Mouse (Mus musculus): ENCODE data around the gene Nenf.

Gene Nenf

DNA sequence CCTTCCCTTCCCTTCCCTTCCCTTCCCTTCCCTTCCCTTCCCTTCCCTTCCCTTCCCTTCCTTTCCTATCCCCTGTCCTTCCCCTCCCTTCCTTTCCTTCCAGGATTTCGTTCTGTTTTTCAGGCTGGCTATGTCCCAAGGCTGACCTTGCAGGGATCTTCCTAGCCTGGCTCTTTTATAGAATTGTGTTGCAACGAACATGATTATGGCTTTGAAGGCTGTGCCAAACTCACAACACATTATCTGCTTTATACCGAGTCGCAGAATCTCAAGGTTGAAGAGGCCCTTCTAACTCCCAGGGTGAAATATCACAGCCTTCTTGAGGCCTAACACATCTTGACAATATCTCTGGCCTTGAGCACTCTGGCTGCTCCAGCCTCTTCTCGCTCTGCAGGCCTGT, 692 bp upstream of the Nenf start:
- DNase-seq (ENCODE audit: low spot score), result no peak

DNA sequence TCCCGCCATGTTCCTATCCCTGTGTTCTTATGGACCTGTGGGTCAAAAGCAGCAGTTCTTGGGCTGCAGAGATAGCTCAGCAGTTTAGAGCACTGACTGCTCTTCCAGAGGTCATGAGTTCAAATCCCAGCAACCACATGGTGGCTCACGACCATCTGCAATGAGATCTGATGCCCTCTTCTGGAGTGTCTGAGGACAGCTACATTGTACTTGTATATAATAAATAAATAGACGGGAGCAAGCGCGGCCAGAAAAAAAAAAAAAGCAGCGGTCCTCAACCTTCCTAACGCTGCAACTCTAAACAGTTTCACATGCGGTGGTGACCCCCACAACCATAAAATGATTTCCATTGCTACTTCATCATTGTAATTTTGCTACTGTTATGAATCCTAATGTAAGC, 1.2 kb downstream of the Nenf start:
- DNase-seq (ENCODE audit: low spot score), result no peak

DNA sequence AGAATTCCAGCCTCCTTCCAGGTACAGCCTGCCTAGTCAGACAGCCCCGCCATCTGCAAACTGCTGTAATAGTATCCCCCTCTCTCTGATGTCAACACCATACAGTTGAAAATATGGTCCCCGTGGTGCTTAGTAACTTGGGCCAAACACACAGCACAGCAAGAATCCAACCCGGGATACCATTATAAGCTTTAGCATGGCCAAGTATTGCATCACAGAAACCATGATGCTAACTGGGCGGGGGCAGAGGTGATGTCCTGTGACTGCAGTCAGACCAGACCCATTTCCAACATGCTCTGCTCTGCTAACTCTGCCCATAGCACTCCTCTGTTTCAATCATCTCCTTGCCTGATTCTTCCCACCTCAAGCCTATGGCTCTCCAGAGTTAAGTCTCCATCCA, 4.1 kb downstream of the Nenf start:
- DNase-seq (ENCODE audit: low spot score), result no peak

DNA sequence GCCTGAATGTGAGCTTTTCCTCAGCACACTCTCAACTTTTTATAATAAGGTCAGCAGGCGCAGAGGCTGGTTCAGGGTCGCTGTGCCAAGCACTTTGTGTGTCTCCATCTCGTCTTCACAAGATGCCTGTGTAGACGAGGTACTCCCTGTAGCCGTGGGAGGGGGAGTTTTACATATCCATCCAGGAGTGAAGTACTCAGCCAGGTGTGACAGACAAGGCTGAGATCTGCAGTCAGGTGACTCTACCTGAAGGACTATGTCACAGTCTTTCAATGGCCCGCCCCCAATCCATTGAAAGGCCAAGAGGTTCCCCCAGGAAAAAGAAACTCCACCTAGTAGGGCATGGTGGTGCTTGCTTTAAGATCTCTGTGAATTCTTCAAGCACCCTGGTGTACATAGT, 4.8 kb downstream of the Nenf start:
- DNase-seq (ENCODE audit: low spot score), result no peak

DNA sequence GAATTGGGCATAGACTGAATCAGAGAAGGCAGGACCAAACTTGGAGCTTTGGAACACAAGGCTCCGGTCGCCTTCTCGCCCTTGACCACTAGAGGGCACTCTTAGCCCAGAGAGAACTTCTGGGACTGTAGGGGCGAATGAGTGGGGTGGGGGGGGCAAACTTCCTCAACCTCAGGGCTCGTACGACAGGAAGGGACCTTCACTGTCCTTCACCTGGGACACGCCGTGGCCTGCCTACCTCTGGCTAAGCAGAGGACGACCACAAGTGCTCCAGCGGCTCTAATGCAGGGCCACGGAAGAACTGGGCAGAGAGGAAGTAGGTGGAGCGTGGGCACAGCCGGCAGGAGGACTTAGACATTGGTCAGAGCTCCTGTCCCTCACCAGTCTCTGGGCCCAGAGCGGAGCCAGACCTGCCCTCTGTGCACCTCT, 5.5 kb downstream of the Nenf start:
- peak; percentile 79 for DNase-seq (ENCODE audit: low spot score)

DNA sequence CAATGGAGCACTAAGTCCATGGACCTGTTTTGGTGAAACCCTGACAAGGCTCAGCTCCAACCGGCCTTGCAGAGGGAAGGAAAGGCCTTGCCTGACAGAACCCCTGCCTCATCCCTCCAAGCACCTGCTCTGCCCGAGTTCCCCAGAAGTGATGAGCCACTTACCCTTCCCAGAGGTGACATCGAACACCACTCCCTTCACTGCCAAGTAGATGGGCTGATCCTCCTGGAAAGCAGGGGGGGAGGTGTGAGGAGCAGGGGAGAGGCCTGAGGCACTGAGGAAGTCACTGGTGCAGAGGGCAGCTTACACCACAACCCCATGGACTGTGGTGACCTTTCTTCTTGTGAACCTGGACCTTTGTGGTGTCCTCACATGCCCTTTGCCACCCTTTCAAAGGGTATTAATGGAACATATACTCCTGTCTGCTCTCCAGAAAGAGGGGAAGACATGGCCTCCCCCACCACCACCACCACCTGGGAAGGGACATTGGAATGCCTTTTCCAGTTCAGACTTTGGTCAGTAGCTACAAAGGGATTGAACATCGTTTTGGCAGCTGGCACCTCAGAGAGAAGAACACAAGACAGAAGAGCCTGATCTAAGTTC, 6.6 kb downstream of the Nenf start:
- DNase-seq (ENCODE audit: low spot score), result no peak

DNA sequence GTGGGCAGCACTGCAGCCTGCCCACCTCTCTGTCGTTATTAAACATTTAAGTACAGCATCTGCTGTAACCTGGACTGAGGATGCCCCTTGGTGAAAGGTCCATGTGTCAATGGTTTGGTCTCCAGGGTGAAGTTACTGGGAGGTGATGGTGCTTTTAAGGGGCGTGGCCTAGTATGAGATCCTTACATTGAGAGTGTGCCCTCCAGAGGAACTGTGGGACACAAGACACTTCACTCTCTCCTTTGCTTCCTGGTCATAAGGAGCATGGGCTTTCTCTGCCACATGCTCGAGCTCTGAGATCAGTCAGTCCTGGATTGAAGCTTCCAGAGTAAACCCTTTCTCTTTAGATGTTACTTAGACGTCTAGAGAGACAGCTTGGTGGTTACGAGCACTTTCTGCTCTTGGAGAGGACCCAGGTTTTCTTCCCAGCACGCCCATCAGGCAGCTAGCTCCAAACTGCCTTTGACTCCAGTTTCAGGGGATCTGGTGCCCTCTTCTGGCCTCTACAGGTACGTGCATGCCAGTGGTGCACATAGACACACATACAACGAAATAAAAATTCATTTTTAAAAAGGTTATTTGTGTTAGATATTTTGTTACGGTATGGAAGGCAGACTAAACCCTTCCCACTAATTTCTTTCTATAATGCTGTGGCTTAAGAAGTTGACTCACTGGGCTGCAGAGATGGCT, 10.1 kb downstream of the Nenf start:
- no peak for DNase-seq (ENCODE audit: low spot score)

DNA sequence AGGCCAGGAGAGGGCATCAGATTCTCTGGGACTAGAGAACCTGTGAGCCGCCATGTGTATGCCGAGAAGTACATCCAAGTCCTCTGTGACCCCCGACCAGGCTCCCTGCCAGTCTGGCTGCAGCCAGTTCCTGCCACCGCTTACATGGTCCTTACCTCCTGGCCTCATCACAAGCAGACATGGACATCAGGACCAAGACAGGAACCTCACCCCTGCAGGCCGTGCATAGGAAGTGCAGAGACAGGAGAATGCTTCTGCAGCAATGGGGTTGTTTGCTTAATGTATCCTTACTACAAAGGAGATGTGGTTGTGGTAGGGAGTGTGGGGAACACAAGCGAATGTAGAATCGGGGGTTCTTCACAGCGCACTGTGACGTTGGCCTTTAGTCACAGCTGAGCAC, 11.7 kb downstream of the Nenf start:
- DNase-seq (ENCODE audit: low spot score), result no peak

DNA sequence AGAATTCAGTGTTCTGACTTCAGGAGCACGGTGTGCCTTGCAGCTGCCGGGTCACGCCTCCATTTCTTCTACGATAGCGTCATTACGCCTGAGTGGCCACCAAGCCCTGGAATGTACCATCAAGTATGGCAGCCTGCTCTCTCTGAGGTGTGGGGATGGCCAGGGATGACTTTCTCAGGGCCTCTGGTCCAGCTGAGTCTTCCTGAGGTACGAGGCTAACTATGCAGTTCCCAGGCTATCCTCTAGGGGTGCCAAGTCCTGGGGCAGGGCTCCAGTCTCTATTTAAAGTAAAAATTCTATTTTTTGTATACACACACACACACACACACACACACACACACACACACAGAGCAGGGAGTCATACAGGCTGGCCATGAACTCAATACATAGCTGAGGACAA, 12.4 kb downstream of the Nenf start:
- DNase-seq (ENCODE audit: low spot score), result no peak

DNA sequence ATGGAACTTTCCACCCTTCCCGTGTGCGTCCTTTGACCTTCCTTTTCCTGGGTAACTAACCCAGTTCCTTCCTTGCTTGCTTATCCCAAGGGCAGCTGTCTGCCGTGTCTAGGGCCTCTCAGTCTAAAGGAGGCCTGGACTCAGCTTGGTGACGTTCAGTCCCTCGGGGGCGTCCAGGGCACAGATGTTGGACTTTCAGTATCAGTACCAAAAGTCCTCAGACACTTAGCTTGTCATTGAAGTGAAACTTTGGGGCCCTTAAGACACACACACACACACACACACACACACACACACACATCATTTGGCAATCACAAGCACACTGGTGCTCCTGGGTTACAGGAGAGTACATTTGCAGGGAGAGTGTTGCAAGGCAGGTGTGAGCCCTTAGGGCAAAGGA, 13.8 kb downstream of the Nenf start:
- no peak for DNase-seq (ENCODE audit: low spot score)

DNA sequence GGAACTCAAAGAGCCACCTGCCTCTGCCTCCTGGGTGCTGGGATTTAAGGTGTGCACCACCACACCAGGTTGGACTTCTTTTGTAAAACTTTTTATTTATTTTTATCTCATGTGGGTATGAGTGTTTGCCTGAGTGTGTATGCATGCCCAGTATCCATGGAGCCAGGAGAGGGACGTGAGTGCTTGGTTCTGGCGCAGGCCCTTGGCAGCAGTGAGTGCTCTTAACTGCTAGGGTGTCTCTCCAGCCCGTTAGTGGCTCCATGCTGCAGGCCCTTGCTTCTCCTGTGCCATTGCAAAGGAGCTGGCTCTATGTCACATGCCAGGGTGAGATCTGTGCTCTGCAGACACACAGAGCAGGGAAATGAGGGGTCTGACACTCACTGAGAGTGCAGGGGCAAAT, 14.3 kb downstream of the Nenf start:
- DNase-seq (ENCODE audit: low spot score), result no peak

DNA sequence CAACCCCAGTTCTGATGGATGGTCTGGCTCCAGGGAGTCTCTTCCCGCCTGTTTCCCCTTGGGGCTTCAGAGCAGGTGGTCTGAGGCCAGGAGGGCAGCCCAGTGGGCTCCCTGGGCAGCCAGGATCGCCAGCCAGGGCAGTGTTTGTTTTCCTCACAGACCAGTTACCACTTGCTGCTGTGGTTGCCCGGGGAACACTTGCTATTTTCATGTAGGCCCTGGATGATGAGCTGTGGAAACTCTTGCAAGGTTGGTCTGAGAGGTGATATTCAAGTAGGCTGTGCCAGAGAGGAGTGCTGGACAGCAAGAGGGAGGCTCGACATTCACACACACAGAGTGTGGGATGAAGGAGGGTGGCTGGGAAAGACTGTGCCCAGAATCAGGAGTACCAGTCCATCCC, 16.1 kb downstream of the Nenf start:
- DNase-seq (ENCODE audit: low spot score), result no peak

DNA sequence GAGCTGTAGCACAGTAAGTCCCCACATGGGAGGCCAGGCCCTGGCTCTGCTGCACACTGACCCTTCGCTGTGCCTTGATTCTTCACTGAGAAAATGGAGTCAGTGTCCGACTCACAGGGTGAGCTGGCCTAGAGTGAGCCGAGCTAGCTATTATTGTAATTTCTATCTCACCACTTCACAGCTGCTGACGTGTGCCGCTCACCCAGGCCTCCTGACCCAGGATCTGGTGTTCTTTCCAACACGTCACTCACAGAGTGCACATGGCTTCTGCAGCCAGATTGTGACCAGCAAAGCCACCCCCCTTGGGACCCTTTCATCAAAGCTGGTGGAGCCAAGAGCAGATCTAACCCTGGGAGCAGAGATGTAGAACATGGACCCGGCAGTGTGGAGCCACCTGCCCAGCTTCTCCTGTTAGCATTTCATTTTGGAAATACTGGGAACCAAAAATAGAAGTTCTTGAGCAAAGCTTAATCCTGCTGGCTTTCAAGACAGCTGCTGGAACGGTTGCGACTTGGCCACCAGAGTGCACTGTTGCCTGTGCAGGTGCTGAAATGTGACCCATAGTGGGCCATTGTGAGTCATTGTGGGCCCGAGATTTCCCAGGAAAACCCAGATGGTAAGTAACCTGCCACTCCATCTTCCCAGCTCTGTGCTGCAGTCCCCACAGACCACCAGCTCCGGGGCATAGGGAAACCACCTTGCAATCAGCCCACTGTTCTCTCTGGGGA, 18.6 kb downstream of the Nenf start:
- no peak for DNase-seq (ENCODE audit: low spot score)

DNA sequence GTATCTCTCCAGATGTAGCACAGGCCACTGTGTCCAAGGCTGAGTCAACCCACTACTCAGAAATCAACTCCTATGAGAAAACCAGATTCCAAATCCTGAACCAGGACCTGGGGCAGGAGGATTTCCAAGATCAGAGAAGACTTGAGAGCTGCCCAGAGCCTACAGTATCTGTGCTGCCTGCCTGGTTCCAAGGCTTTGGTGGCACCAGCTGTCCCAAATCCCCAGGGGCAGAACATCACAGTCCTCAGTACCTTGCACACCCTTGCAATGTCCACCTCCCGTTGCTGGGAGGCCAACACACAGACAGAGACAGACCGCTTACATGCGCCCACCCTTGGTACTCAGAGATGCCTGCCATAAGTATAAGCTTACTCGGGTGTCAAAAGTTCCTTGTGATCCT, 19.7 kb downstream of the Nenf start:
- DNase-seq (ENCODE audit: low spot score), result no peak

DNA sequence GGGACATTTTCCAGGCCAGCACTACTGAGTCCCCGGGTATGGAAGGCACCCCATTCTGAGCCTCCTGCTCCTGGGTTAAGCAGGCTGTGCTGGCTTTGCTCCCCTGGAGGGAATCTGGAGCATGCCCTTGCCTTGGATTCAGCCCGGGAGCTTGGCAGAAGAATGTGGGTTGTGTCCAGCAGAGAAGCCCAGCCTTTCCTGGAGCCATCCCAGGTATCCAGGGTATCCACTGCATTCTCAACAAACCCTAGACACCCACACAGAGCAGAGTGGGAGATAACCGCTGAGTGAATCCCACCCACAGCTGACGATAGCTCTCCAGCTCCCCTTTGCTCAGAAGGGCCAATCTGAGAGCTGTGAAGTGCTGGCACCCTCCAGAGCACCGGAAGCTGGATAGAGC, 21.5 kb downstream of the Nenf start:
- DNase-seq (ENCODE audit: low spot score), result no peak

DNA sequence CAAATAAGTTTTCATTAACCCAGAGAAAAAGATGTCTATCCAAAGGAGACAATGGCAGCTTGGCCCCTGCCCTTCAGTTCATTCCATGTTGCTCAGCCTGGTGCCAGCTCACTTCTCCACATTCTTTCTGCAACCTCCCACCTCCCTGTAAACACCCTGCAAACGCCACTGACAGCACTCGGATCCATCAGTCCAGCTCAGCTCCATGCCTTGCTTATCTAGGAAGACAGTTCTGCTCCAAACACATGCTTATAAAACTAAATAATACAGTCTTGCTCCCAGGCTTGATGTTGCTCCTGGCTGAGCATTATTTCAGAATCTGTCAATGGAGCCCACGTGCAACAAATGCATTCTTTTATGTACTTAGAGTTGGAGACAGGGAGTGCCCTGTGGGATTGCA, 22.2 kb downstream of the Nenf start:
- DNase-seq (ENCODE audit: low spot score), result no peak

DNA sequence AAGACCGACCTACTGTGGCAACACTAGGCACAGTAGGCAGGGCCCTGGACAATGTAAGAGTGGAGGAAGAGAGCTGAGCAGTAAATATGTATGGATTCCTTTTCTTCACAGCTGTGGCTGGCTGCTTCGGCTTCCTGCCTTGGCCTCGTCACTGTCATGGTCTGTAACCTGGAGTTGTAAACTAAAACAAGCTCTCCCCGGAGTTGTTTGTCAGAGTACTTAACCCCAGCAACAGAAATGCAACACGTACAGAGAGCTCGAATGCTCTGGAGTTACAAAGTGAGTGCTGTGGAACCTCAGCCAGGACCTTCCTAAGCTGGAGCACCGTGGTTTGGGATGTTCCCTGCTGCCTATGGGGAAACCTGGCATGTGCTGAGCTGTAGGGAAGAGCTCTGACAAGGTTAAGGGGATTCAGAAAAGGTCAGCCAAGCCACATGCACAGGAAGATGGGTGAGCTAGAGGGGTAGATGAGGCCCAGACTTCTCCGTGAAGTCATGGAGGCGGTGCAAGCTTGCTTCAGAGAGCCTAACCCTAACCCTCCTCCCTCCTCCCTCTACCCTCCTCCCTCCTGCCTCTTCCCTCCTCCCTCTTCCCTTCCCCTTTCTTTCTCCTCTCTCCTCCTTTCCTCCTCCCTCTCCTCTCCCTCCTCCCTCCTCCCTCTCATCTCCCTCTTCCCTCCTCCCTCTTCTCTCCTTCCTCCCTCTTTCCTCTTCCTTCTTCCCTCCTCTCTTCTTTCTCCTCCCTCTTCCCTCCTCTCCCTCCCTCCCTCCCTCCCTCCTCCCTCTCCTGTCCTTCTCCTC, 23.8 kb downstream of the Nenf start:
- no peak for DNase-seq (ENCODE audit: low spot score)

DNA sequence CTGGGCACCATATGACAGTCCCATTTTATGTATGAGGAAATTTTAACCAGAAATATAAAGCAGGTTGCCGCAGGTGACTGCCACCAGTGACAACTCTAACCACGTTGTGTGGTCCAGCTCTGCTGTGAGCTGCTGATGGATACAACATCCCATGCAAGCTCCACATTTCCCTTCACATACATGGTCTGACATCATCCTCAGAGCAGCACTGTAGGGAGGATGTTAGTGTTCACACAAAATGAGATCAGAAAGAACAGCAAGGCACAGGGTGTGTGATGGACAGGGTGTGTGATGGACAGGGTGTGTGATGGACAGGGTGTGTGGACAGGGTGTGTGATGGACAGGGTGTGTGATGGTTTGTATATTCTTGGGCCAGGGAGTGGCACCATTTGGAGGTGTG, 24.9 kb downstream of the Nenf start:
- no peak for DNase-seq (ENCODE audit: low spot score)

DNA sequence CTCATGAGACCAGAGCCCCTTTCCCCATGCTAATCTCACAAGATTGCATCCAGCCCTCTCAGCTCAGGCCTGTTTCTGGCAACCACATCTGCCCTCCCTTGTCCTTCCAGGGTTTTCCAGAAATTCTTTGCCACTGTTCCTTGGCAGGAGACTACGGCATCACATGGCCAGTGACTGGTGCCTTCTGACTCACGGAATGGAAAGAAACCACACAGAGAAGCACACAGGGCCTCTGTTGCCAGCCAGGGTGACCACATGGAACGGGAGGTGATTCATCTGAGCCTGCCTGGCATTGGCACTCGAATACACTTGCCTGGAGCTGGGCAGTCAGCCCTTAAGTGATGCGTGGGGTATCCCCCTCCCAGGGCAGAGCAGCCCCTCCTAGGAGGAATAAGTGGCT, 25.6 kb downstream of the Nenf start:
- no peak for DNase-seq (ENCODE audit: low spot score)

DNA sequence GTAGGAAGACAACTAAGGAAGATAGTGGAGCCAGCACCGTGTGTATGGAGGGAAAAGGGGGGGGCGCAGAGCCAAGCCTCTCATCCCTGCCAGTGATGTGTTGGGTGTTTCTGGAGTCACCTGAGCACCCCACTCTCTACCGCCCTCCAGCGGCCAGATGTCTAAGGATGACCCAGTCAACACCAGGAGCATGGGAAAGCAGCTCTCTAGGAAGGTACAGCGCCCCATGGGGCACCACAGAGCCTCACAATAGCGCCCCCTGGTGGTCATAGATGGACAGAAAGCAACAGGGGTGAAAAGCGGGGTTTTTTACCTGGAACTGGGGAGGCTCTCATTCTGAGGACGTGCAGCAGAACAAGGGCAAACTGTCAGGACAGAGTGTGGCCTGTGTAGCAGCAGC, 29.2 kb downstream of the Nenf start:
- DNase-seq (ENCODE audit: low spot score), result peak; percentile 65

DNA sequence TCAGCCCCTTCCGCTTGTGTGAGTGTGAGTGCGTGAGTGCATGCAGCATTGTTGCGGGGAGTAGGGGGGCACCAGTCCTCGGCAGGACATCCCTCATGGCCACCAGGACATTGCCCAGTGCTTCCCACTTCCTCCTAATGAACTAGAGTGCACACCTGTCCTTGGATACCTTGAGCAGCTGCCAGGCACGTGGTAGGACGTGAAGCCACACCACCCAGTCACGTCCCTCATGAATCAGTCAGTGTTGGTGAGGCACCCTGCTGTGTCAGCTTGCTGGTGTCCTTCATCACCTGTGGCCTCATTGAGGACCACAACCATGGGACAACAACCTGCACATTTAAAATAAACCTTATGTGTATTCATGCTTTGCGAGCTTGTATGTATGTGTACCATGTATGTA, 33.5 kb downstream of the Nenf start:
- DNase-seq (ENCODE audit: low spot score), result no peak

DNA sequence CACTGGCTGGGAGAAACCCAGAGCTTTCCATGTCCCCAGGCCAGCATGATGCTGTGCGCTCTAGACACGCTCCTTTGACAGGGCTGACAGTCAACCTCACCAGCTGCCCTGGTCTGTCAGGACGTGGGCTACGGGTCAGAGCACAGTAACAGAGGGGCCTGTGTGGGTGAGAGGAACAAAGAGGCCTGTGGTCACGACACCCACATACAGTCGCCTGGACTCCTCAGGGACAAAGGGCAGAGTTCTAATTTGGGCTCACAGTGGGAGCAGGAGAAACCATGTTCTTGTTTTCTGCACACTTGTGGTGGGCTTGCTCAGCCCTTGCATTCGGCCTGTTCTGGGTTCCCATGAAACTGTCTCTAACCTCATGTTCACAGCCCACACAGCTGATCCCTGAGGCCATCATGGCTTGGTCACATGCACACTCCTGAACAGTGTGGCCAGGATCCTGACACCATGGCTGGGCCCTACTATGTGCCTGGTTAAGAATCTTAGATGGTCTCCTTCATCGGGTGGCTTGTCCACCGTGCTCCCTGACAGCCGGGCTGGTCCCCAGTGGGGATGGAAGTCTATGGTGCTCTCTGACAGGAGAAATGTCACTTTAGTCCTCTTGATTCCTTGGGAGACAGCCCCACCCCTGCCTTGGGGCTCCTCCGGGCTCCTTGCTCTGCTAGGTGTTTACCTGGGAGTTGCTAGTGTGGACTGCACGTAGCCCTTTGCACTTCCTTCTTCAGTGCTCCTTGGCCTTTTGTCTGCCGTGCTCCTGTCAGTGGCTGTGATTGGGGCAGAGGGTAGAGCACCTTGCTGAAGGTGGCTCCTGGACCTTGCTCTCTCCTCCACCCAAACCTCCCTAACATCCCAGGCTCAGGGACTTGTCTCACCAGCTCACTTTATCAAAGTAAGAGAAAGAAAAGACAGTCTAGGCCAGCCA, 34.6 kb downstream of the Nenf start:
- no peak for DNase-seq (ENCODE audit: low spot score)

All from urinary bladder, postnatal 25 days (tissue).